Mouse (Mus musculus) frontal cortex, postnatal 36 days (tissue): ENCODE data around the gene Nfkbil1.

Experiments
- DNase-seq, 2 experiments: peaks; one replicate each; pipeline ENCODE4 v3.0.0; 2022; ENCODE audit warnings: low spot score in 2 of 2

Gene Nfkbil1

DNA sequence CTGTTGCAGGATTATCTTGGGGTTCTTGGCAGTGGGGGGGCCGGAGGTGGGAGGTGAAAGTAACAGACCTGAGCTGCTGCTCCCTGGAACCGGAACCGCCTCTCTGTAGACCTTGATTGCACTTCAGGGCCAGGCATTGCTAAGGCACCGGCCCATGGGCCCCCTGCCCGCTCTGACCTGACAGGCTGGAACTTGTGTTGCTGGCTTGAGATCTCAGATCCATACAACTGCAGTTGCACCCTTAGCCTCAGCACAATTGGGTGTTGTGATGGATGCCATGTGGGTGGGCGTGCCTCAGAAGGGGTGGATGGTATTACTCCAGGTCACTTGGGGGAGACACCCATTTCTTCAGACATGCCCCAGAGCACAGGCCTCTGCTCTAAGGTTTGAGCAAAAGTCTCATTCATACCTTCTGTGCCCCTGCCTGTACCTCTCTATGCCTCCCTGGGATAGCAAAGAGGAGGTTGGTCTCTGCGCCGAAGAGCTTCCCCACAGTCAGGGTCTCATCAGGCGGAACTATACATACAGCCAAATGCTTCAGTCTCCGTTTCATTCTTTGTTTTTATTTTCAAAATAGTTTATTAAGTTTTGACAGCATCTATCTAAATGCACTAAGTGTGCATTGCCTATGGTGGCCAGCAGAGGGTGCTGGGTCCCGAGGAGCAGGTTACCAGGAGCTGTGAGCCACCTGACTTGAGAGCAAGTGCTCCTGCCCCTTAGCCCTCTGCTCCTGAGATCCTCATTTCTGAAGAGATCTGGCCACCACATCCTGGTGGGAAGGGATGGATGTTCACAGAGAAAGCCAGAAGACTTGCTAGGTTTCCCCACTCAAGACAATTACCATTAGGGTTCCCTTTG is 18.9 kb upstream of the Nfkbil1 start:
- peak in 1 of 2 experiments; percentile 57 for DNase-seq

DNA sequence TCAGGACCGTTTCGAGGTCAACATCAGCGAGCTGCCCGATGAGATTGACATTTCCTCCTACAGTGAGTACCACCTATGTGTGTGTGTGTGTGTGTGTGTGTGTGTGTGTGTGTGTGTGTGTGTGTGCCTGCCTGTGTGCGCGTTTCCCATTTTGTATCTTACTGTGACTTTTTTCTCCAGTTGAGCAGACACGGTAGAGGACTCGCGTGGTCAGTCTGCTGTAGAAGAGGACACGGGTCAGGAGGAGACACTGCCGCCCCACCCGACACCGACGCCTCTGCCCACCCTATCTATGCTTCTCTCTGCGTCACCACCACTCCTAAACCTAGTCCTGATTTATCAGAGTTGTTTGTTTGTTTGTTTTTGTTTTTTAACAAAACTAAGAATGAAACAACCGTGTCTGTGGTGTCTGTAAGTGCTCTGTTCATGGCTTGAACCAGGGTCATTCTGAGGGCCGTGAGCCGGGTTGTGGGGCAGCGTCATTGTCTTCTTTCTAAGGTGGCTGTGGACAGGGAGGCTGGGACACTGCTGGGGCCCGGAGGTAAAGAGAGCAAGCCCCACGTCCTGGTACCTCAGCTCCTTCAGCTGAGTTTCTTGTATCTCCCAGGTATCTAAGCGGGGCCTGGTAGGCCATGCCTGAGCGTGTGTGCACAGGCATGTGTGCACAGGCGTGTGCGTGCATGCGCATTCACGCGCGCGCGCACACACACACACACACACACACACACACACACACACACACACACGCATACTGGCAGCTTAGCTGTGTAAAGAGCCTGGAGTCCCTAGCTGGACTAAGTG is 17.9 kb upstream of the Nfkbil1 start:
- DNase-seq, result no peak

DNA sequence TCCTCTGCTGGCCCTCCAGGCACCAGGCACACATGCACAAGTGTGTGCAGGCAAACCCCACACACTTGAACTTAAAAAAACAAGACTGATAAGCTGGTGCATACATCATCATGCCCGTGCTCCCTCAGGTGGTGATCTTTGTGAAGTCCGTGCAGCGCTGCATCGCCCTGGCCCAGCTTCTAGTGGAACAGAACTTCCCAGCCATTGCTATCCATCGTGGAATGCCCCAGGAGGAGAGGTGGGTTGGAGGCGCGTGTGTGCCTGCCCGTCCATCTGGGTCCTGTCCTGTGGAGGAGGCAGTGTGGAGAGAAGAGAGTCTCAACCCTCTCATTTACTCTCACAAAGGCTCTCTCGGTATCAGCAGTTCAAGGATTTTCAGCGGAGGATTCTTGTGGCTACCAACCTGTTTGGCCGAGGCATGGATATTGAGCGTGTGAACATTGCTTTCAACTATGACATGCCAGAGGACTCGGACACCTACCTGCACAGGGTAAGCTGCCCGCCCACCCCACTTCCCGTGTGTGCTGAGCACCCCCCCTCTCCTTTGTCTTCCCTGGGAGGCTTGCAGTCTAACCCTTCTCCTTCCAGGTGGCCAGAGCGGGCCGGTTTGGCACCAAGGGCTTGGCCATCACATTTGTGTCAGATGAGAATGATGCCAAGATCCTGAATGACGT is 17.2 kb upstream of the Nfkbil1 start:
- no peak for DNase-seq

DNA sequence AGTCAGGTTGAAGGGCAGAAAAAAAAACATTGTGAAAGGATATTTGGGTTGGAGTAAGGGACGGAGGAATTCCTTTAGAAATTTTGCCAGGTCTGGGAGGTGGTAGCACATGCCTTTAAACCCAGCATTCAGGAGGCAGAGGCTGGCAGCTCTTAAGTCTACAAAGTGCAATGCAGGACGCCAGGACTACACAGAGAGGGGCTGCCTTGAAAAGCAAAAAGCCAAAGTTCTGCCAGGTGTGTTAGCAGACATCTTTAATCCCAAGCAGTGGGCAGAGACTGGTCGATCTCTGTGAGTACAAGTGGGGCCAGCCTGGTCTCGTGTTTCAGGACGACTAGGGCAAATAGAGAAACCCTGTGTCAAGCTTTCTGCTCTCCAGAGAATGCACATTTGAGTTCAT is 16.4 kb upstream of the Nfkbil1 start:
- no peak for DNase-seq

DNA sequence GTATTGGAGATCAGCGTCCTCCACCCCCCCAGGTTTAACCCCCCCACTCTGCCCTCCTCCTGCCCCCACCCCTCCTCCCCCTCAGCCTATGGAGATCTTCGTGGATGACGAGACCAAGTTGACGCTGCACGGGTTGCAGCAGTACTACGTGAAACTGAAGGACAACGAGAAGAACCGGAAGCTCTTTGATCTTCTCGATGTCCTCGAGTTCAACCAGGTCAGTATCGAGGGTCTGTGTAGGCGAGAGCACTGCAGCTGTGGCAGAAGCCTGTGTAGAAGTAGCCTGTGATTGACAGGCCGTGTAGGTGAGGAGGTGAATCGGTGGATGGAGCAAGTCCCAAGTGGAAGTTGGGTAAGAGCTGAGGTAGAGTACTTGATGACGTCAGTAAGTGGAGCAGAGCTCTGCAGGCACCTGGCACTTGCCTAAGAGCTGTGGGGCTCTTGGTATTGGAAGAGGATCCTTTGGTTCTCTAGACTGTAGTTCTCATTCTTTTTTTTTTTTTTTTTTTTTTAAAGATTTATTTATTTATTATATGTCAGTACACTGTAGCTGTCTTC is 15.6 kb upstream of the Nfkbil1 start:
- no peak for DNase-seq

DNA sequence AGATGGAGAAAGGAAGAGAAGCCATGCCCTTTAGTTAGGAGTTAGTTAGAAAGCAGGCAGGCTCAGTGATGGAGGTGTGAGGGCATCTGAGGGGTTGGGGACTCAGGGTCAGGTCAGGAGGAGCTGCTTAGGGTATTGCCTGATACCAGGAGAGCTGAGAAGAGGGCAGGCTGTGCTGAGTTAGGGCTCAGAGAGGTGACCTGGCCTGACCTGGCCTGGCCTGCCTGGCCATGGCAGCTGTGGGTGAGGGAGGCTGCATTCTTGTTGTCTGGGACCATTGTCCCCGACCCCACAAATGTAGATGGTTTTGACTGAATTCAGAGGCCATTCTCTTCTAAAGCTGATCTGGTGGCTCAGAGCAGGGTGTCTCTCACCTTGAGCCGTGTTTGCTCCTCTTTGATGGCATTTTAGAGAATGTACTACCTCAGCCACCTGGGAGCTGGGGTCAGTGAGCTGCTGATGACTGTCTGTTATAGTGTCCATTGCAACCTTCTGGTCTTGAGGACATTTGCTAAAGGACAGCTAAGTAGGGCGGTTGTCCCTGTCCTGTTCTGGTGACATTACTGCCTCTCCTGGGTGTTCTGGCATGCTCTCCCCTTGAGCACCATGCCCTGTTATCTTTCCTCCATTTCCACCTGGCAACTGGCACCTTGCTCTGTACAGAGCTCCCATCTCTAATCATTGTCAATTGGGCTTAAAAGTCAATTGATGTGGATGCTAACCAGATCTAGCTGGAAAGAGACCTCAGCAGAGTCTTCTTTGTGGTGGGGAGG is 14.9 kb upstream of the Nfkbil1 start:
- no peak for DNase-seq

DNA sequence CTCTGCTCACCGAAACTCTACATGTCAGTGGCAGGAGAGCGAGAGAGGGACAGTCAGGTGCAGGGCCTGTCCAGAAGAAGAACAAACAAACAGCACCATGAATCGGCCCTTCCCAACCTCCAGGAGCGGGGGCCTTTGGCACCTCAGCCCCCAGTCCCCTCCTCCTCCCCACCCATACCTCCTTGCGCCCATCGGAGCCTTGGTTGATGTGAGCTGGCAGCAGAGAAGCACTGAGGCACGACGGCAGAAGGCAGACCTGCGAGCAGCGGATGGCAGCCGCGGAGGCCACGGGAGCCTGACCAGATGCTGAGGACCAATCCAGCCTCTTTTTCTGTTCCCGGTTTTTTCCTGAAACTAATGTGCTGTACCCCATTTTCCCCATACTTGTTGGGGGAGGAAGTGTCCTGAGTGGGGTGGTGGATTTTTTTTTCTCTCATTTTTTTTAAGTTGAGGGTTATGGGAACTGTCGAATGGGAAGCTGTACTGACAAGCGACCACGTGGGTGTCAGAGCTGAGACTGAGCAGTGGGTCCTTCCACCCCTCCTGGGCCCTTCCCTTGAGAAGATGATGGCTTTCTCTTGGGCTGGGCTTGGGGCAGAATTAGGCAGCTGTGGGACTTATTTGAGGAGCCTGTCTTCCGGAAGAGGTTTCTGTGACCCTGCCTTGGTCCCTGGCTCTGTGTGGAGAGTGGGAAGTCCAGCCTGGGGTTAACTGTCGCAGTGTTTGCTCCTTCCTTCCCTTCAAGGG is 14.0 kb upstream of the Nfkbil1 start:
- DNase-seq, result no peak

DNA sequence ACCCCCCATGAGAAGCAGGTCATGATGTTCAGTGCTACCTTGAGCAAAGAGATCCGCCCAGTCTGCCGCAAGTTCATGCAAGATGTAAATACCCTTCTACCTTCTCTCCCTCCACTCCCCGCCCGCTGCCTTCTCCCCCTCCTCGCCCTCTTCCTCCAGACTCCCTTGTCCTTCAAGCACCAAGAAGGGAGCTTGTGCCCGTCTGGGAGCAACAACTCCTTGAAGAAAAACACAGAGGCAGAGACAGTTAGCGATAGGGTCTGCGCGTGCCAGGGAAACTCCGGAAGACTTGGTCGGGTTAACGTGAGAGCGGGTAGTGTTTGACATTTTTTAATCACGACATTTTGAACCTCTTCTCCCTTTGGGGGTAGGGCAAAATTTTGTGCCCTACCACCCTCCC is 13.4 kb upstream of the Nfkbil1 start:
- no peak for DNase-seq

DNA sequence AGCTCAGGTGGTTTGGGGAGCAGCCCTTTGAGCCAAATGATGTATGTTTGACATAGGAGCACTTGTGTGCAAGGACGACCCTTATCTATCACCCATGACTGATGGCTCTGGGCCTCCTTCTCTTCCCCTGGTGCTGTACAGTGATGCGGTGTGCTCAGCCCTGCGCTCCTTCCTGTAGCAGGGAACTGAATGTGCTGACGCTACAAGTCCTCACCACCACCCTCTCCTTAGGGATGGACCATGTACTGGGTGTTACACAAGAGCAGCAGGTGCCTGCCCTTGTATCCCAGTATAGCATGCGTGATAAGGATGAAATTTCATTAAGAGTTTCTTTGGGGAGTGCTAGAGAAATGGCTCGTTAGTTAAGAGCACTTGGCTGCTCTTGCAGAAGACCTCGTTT is 11.6 kb upstream of the Nfkbil1 start:
- no peak for DNase-seq

DNA sequence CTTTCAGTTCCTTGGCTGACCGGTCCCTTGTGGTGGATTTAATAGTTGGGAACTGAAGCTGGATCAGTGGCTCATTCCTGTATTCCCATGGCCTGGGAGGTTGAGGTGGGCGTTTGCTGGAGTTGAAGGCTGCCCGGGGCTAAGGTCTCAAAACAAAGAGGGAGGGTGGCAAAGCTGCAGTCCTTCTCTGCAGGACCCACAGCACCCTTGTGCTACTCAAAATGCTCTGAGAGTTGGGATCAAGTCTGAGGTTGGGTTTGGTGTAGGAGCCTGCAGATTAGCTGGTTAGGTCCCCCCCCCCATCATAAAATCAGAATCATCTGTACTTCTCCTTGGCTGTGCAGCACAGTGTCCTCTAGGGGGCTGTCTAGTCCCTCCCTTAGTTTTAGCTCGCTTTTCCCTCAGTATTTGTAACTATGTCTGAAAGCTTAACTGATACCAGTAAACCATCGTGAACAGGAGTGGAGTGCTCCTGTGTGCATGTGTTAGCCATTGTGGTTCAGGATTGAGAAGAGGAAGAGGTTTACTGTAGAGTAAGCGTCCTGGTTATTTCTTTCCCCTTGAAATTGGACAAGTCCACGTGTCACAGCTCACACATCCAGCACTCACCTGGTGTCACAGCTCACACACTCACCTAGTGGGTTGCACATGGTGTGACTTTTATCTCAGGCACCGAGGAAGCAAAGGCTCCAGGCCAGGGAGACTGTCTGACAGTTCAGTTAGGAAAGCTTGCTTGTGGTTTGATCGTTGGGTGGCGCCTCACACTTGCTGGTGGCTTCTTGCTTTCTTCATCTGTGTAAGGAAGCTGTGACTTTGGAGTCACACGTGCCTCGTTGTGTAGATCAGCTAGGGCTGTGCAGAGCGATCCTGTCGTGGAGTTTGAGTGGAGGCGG is 10.4 kb upstream of the Nfkbil1 start:
- no peak for DNase-seq

DNA sequence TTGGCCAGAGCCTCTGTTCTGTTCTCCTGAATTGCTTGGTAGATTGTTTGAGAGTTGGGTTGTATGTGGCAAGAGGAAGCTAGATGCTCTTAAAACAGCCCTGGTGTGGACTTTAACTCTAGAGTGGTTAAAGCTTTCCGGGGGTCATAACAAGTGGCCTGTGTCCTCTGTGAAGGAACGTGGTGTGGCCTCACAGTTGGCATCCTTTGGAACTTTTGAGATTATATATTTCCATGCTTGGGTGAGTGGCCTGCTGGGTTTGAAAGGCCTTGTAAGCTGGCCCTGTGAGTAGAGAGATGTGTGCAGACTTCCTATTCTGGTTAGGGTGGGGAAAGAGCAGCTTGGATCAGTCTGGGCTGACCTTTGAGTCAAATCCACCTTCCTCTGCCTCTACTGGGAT is 9.4 kb upstream of the Nfkbil1 start:
- no peak for DNase-seq

DNA sequence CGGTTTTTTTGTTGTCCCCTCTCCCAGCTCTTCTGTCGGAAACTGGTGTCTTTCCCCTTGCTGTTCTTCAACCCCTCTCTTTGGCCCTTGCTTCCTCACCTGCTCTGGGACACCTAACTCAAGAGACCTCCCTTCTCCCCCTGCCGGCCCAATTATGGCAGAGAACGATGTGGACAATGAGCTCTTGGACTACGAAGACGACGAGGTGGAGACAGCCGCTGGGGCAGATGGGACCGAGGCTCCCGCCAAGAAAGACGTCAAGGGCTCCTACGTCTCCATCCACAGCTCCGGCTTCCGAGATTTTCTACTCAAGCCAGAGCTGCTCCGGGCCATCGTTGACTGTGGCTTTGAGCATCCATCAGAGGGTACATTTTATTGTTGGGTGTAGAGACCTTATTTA is 7.5 kb upstream of the Nfkbil1 start:
- peak; percentile 42 to 67 for DNase-seq

DNA sequence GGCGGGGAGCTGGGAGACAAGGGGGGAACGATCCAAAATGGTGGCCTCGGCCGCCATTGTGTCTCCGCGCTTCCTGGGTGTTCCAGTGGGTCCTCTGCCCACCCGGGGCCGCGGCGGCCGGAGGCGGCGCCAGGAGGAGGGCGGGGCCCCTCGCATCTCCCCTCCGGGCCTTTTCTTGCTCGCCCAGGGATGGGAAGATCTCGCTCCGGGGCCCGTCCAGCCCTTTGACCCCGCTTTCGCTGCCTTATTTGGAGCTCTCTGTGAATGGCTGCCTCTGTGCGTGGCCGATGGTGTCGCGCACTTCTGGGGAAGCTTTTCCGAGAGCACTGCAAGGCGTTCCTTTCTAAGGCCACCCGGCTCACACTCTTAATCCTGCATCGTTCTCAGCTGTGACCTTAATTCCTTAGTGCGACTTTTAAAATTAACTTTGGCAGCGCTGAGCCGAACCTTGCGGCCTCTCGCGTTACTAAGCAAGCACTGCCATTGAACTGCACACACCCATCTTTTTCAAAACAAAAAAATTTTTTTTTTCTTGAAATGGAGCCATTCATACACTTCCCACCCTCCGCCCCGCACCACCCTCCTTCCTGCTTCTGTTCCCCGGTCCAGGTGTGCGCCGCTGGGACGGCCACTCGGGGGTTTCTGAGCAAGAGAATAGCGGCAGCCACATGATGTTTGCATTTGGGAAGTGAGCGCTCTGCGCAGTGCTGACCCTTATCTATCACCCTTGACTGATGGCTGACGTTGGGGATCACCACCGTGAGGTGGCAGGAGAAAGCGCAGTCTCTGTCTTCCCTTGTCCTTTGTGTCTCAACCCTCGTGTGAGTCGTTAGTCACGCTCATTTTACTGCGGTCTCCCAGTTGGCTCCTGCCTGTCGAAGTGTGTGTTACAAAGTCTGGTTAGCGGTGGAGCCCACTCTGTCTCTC is 6.7 kb upstream of the Nfkbil1 start:
- no peak for DNase-seq

DNA sequence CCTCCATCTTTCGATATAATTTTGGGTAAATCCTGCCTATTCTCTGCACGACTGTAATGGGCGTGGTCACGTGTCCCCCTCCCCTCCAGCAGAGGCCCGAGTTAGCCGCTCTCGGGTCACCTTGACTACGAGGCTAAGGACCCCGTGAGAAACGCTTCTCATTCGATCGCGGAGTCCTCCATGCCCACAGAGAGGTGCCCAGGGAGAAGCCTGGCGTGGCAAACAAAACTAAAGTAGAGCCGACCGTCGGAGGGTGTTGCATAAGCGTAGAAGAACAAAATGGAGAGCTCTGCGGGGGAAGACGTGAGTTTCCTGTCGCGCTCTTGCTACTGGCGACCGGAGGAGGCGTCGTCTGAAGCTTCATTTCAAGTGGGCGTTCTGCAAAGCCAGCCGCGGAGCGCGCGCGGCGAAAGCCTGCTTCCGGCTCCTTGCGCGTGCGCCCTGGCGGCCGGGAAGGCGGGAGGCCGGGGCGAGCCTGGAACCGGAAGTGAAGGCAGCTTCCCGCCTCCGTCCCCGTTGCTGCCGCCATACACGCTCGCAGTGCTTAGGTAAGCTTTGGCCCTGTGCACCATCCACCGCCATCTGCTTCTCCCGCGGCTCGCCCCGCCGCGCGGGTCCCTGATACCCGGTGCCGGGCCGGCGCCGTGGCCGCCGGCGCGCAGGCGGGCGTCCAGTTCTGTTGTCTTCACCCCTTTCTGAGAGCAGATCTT is 5.9 kb upstream of the Nfkbil1 start, which contains the start of gene Ddx39b:
TSS of gene Ddx39b (plus strand) at position 442 of the 710 bp plus-strand sequence.
- DNase-seq, result peak; percentile 97 to 98

DNA sequence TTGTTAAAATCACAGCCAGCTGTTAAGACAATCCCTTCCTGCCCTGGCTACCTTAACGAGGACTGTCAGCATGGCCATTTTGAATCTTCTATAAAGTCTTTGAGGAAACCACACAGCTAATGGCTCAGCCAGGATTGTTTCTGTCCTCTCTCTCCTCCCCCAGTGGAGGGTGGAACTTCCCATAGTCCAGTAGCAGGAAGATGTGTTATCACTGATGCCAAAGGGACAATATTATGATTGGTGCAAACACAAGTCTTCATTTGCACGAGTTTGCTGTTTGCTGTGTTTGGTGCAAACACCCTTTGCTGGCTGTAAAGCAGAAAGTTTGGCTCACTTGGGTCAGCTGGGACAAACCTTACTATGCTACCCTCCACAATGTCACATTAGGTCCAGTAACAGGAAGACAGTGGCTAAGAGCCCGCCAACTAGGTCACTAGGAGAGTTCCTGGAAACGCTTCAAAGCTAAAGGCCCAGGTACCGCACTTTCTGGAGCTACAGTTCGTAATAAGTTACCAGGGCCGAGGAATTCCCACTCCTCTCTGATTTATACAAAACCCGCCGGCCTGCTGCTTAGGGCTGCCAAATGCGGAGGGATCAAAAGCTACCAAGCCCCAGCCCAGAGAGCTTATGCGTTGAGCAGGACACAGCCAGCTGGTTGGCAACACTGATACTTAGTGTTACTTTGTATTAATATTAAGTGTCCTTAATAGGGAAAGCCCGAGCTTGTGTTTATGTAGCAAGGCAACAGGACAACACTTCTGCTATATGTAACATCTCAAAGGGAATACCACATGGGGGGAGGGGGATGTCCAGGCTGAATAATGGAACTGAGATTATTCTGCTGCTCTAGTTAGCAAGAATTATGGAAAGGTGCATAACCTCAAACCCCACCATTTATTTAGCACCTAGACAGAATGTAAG is 5.1 kb upstream of the Nfkbil1 start:
- no peak for DNase-seq

DNA sequence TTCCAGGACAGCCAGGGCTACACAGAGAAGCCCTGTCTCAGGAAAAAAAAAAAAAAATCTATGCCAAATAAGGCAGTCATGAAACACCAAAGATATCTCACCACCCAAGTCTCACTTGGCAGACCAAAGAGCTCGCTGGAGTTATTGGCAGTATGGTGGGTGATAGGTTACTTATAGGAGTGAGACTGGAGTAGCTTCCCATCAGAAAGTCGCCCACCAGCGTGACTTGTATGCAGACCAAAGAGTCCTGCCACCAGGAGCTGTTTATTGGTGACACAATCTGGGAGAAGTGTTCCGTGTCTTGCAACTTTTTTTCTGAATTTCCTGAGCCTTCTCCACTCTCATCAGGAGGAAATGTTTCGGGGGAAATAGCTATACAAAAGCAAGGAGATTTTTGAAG is 4.1 kb upstream of the Nfkbil1 start:
- no peak for DNase-seq

DNA sequence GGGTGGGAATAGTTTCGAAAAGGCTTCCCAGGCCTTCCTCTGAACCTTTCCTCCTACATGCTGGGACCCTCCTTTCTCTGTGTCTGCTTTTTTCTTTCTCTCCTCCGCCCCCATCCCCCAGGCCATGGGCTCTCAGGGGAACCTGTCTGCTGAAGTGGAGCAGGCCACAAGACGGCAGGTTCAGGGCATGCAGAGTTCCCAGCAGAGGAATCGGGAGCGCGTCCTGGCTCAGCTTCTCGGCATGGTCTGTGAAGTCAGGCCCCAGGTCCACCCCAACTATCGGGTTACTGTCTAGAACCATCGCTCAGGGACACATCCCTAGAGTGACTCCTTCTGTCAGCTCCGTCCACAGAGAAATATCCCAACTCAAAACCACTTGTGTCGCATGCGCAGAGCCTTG is 1.9 kb upstream of the Nfkbil1 start:
- no peak for DNase-seq
